Mouse (Mus musculus) T-helper 1 cell (primary cell): ENCODE measurements around the gene Npw.
"Not testable (repeated sequence)": the region's sequence is repeated elsewhere in the genome, so short reads cannot be mapped to it uniquely, and the experiment has no call there.

Source experiments
- in situ Hi-C: fragments of 300-600 bp; cut with MboI, MseI; formaldehyde crosslinking; loops from one replicate; pipeline ENCODE4 v1.15.1; 2025; ENCODE audit warnings: high pct_unique_total_duplicates

Gene Npw

GRCm38 (mm10) chr17:24672141-24672540, 13.9 kb upstream of the Npw start:
- in situ Hi-C loops = no loop called here

- in situ Hi-C loops = no loop called here
Observed at GRCm38 (mm10) chr17:24671346-24671745, 13.1 kb upstream of the Npw start.

GRCm38 (mm10) chr17:24670246-24670844, 12.1 kb upstream of the Npw start:
- in situ Hi-C loops = no loop called here

GRCm38 (mm10) chr17:24669545-24670245, 11.4 kb upstream of the Npw start, which contains the start of gene Zfp598:
Gene Zfp598 (plus strand): TSS chr17:24669687.
- in situ Hi-C loops = no loop called here

- in situ Hi-C loops = not testable (repeated sequence)
Observed at GRCm38 (mm10) chr17:24669214-24669544, 10.9 kb upstream of the Npw start.

- in situ Hi-C loops = no loop called here
Observed at GRCm38 (mm10) chr17:24667416-24667815, 9.2 kb upstream of the Npw start.

- in situ Hi-C loops = not testable (repeated sequence)
Observed at GRCm38 (mm10) chr17:24667011-24667410, 8.8 kb upstream of the Npw start.

- in situ Hi-C loops = loop anchor here (5.0 kb wide), 2 partner anchors 78 to 123 kb away; partner anchors contain the start of gene Rab26
Observed at GRCm38 (mm10) chr17:24654969-24655368, 3.3 kb downstream of the Npw start.

GRCm38 (mm10) chr17:24653967-24654710, 4.1 kb downstream of the Npw start:
- in situ Hi-C loops = loop anchor here (5.0 kb wide), 1 partner anchor 77 kb away; no protein-coding TSS in a partner anchor

- in situ Hi-C loops = loop anchor here (5.0 kb wide), 1 partner anchor 75 kb away; no protein-coding TSS in a partner anchor
Observed at GRCm38 (mm10) chr17:24651835-24652234, 6.4 kb downstream of the Npw start.

GRCm38 (mm10) chr17:24650766-24651165, 7.5 kb downstream of the Npw start:
- in situ Hi-C loops = loop anchor here (5.0 kb wide), 1 partner anchor 73 kb away; no protein-coding TSS in a partner anchor

GRCm38 (mm10) chr17:24650070-24650616, 8.1 kb downstream of the Npw start, which contains the start of gene Slc9a3r2:
Gene Slc9a3r2 (minus strand): TSS chr17:24650327.
- in situ Hi-C loops = loop anchor here (5.0 kb wide), 1 partner anchor 73 kb away; no protein-coding TSS in a partner anchor

- in situ Hi-C loops = loop anchor here (5.0 kb wide), 1 partner anchor 72 kb away; no protein-coding TSS in a partner anchor
Observed at GRCm38 (mm10) chr17:24649581-24650069, 8.6 kb downstream of the Npw start.

- in situ Hi-C loops = no loop called here
Observed at GRCm38 (mm10) chr17:24648731-24649377, 9.4 kb downstream of the Npw start.

- in situ Hi-C loops = no loop called here
Observed at GRCm38 (mm10) chr17:24647493-24647892, 10.8 kb downstream of the Npw start.

GRCm38 (mm10) chr17:24646381-24646780, 11.9 kb downstream of the Npw start:
- in situ Hi-C loops = no loop called here

GRCm38 (mm10) chr17:24645916-24646315, 12.3 kb downstream of the Npw start:
- in situ Hi-C loops = no loop called here

GRCm38 (mm10) chr17:24644875-24645721, 13.2 kb downstream of the Npw start:
- in situ Hi-C loops = no loop called here

GRCm38 (mm10) chr17:24644030-24644715, 14.1 kb downstream of the Npw start:
- in situ Hi-C loops = no loop called here
